Mouse (Mus musculus) midbrain, embryonic 12.5 days (tissue): ENCODE measurements around the gene Olfr221. TPM values are rescaled to one million over a fixed set of nuclear protein-coding genes. Genes with fewer than 3 reads are reported as not detected.

ENCODE experiments used
- polyA plus RNA-seq: library from polyadenylated mRNA; unstranded; fragments of >200 nt; fragmentation: Nextera tagmentation; extraction: Ambion mirVana; gene quantifications from 2 replicates; pipeline ENCODE4 v1.2.1, GENCODE M21; 2016

The Olfr221 gene
- polyA plus RNA-seq, 1 experiment from 2014 or later = not detected

Other genes starting within 250 kb of the Olfr221 start
- not detected in 2 replicates for gene AY358078, start 242.4 kb downstream of the Olfr221 start, polyA plus RNA-seq
- gene Ear6, start 188.8 kb downstream of the Olfr221 start, polyA plus RNA-seq = not detected in 2 replicates
- gene Mettl17, start 157.6 kb downstream of the Olfr221 start, polyA plus RNA-seq = 61.9 and 68.0 TPM in 2 replicates
- gene Slc39a2, start 149.6 kb downstream of the Olfr221 start, polyA plus RNA-seq = 1.2 and 1.6 TPM in 2 replicates
- 21.6 and 24.0 TPM in 2 replicates for gene Ndrg2, start 128.3 kb downstream of the Olfr221 start, polyA plus RNA-seq
- not detected in 2 replicates for gene Tppp2, start 124.0 kb downstream of the Olfr221 start, polyA plus RNA-seq
- not detected in 2 replicates for gene Rnase13, start 119.7 kb downstream of the Olfr221 start, polyA plus RNA-seq
- gene Arhgef40, start 57.7 kb downstream of the Olfr221 start, polyA plus RNA-seq = 116 and 122 TPM in 2 replicates
- gene Tmem253, start 26.8 kb downstream of the Olfr221 start, polyA plus RNA-seq = 1.0 and 2.1 TPM in 2 replicates
- gene Zfp219, start 21.7 kb downstream of the Olfr221 start, polyA plus RNA-seq = 111 and 112 TPM in 2 replicates
- 770 and 818 TPM in 2 replicates for gene Hnrnpc, start 61.6 kb upstream of the Olfr221 start, polyA plus RNA-seq
- 62.6 and 69.2 TPM in 2 replicates for gene Rpgrip1, start 68.2 kb upstream of the Olfr221 start, polyA plus RNA-seq
- 75.2 and 82.9 TPM in 2 replicates for gene Supt16, start 155.0 kb upstream of the Olfr221 start, polyA plus RNA-seq
- 62.1 and 62.5 TPM in 2 replicates for gene Chd8, start 215.3 kb upstream of the Olfr221 start, polyA plus RNA-seq
- gene Tox4, start 236.7 kb upstream of the Olfr221 start, polyA plus RNA-seq = 53.0 and 54.2 TPM in 2 replicates
- gene Rab2b, start 237.1 kb upstream of the Olfr221 start, polyA plus RNA-seq = 38.5 and 45.8 TPM in 2 replicates